Mouse (Mus musculus): ENCODE data around the gene Ppp2r3a. TPM values are rescaled to one million over a fixed set of nuclear protein-coding genes. Genes with fewer than 3 reads are reported as not detected.

The Ppp2r3a gene
- total and polyA plus RNA-seq, 2 experiments from 2014 or later: 18.6 to 37.9 TPM

DNA sequence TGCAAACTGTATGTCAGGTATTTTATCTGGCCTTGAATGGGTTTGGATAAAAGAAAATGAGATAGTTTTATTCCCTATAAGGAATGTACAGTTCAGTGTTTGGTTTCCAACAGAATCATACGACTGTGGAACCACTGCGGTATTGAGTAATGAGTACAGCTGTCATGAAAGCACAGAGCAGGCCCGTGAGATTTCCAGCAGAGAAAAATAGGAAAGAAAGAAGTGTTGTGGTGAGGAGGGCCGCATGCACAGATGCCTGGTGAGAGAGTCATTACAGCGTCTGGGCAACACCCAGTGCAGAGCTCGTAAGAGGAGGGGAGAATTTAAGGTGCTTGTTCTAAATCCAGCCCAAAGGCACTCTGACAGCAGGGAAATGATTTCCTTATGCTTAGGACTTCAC is 70.3 kb downstream of the Ppp2r3a start:
- DNase-seq (ENCODE audit: low spot score): no peak
- peaks cover 10% of the 10 kb centered on the region for H3K36me3 ChIP-seq (ENCODE audit: insufficient read depth, low read length)
- WGBS: 73% methylated on average over 6 of the region's 6 CpGs
- no peak overlapping the region for H3K9ac ChIP-seq (replicated peaks; ENCODE audit: low read length, poor library complexity, severe bottlenecking)
- no peak overlapping the region for H3K4me3 ChIP-seq (ENCODE audit: low read depth, low read length)
- H3K9me3 ChIP-seq (ENCODE audit: low read length): no peaks in the 10 kb centered on the region
- no peak overlapping the region for H3K27ac ChIP-seq (ENCODE audit: low read depth, low read length)
- H3K4me1 ChIP-seq (ENCODE audit: insufficient read depth, low read length): no peaks in the 10 kb centered on the region
- no peak overlapping the region for H3K4me2 ChIP-seq (ENCODE audit: low read depth, low read length, poor library complexity, severe bottlenecking)
- no peak for TF ChIP-seq CTCF (IDR thresholded peaks at IDR 0.05)
- no peak for ATAC-seq (ENCODE audit: low FRiP score)
- H3K27me3 ChIP-seq (ENCODE audit: insufficient read depth, low read length): no peaks in the 10 kb centered on the region

- TF ChIP-seq CTCF (IDR thresholded peaks at IDR 0.05): no peak
- no peak overlapping the region for H3K4me2 ChIP-seq (ENCODE audit: low read depth, low read length, poor library complexity, severe bottlenecking)
- H3K27me3 ChIP-seq (ENCODE audit: insufficient read depth, low read length): no peaks in the 10 kb centered on the region
- H3K9ac ChIP-seq (replicated peaks; ENCODE audit: low read length, poor library complexity, severe bottlenecking): no peak overlapping the region
- 44% methylated on average over 2 of the region's 2 CpGs for WGBS
- peaks cover 10% of the 10 kb centered on the region for H3K36me3 ChIP-seq (ENCODE audit: insufficient read depth, low read length)
- H3K4me1 ChIP-seq (ENCODE audit: insufficient read depth, low read length): no peaks in the 10 kb centered on the region
- ATAC-seq (ENCODE audit: low FRiP score) (no peak), DNase-seq (ENCODE audit: low spot score) (peak; percentile 72)
- no peak overlapping the region for H3K4me3 ChIP-seq (ENCODE audit: low read depth, low read length)
- H3K9me3 ChIP-seq (ENCODE audit: low read length): no peaks in the 10 kb centered on the region
- H3K27ac ChIP-seq (ENCODE audit: low read depth, low read length): no peak overlapping the region
These were observed 71.4 kb downstream of the Ppp2r3a start for GRCm38 (mm10) chr9:101180234-101180633.

GRCm38 (mm10) chr9:101160627-101161026 is 91.0 kb downstream of the Ppp2r3a start:
- WGBS: 93% methylated on average over 1 of the region's 1 CpGs
- H3K27me3 ChIP-seq (ENCODE audit: insufficient read depth, low read length): no peaks in the 10 kb centered on the region
- no peak overlapping the region for H3K27ac ChIP-seq (ENCODE audit: low read depth, low read length)
- no peak for TF ChIP-seq CTCF (IDR thresholded peaks at IDR 0.05)
- ATAC-seq (ENCODE audit: low FRiP score): no peak
- H3K4me3 ChIP-seq (ENCODE audit: low read depth, low read length): no peak overlapping the region
- no peaks in the 10 kb centered on the region for H3K36me3 ChIP-seq (ENCODE audit: insufficient read depth, low read length)
- H3K4me2 ChIP-seq (ENCODE audit: low read depth, low read length, poor library complexity, severe bottlenecking): no peak overlapping the region
- no peaks in the 10 kb centered on the region for H3K4me1 ChIP-seq (ENCODE audit: insufficient read depth, low read length)
- H3K9me3 ChIP-seq (ENCODE audit: low read length): no peaks in the 10 kb centered on the region
- no peak for DNase-seq (ENCODE audit: low spot score)
- no peak overlapping the region for H3K9ac ChIP-seq (replicated peaks; ENCODE audit: low read length, poor library complexity, severe bottlenecking)

DNA sequence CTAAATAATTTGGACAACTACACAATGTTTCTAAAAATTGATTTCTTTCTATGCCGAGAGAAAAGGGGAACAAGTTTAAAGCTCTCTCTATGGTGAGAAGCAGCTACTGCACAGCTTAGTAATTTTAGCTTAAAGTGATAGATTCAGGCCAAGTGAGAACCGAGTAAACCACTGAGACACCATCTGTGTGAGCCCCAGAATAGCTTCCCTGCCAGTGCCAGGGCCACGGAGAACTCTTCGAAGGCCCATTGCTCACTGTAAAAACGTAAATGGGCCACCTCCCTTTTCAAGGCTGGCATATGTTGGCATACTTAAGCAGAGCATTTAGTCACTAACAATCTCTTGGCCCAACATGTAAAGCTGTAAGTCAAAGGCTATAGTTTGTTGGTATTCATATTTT is 91.5 kb downstream of the Ppp2r3a start:
- Histone ChIP-seq H3K27me3 (ENCODE audit: insufficient read depth, low read length) (no peaks in the 10 kb centered on the region), H3K4me1 (ENCODE audit: insufficient read depth, low read length) (no peaks in the 10 kb centered on the region), H3K4me2 (ENCODE audit: low read depth, low read length, poor library complexity, severe bottlenecking) (no peak overlapping the region), H3K9me3 (ENCODE audit: low read length) (no peaks in the 10 kb centered on the region), H3K9ac (replicated peaks; ENCODE audit: low read length, poor library complexity, severe bottlenecking) (no peak overlapping the region), H3K36me3 (ENCODE audit: insufficient read depth, low read length) (no peaks in the 10 kb centered on the region), H3K4me3 (ENCODE audit: low read depth, low read length) (no peak overlapping the region), H3K27ac (ENCODE audit: low read depth, low read length) (no peak overlapping the region)
- no peak for TF ChIP-seq CTCF (IDR thresholded peaks at IDR 0.05)
- ATAC-seq (ENCODE audit: low FRiP score) (no peak), DNase-seq (ENCODE audit: low spot score) (no peak)
- 71% methylated on average over 5 of the region's 5 CpGs for WGBS

GRCm38 (mm10) chr9:101159431-101159830 is 92.2 kb downstream of the Ppp2r3a start:
- TF ChIP-seq CTCF (IDR thresholded peaks at IDR 0.05): peak; percentile 88
- Histone ChIP-seq H3K27ac (ENCODE audit: low read depth, low read length) (no peak overlapping the region), H3K9ac (replicated peaks; ENCODE audit: low read length, poor library complexity, severe bottlenecking) (no peak overlapping the region), H3K4me3 (ENCODE audit: low read depth, low read length) (no peak overlapping the region), H3K27me3 (ENCODE audit: insufficient read depth, low read length) (no peaks in the 10 kb centered on the region), H3K9me3 (ENCODE audit: low read length) (no peaks in the 10 kb centered on the region), H3K4me1 (ENCODE audit: insufficient read depth, low read length) (no peaks in the 10 kb centered on the region), H3K4me2 (ENCODE audit: low read depth, low read length, poor library complexity, severe bottlenecking) (no peak overlapping the region), H3K36me3 (ENCODE audit: insufficient read depth, low read length) (no peaks in the 10 kb centered on the region)
- no peak for ATAC-seq (ENCODE audit: low FRiP score)
- peak; percentile 76 for DNase-seq (ENCODE audit: low spot score)
- WGBS: 95% methylated on average over 1 of the region's 1 CpGs

- Histone ChIP-seq H3K27ac (ENCODE audit: low read depth, low read length) (no peak overlapping the region), H3K9ac (replicated peaks; ENCODE audit: low read length, poor library complexity, severe bottlenecking) (no peak overlapping the region), H3K4me1 (ENCODE audit: insufficient read depth, low read length) (no peaks in the 10 kb centered on the region), H3K4me2 (ENCODE audit: low read depth, low read length, poor library complexity, severe bottlenecking) (no peak overlapping the region), H3K36me3 (ENCODE audit: insufficient read depth, low read length) (no peaks in the 10 kb centered on the region), H3K27me3 (ENCODE audit: insufficient read depth, low read length) (no peaks in the 10 kb centered on the region), H3K4me3 (ENCODE audit: low read depth, low read length) (no peak overlapping the region), H3K9me3 (ENCODE audit: low read length) (no peaks in the 10 kb centered on the region)
- ATAC-seq (ENCODE audit: low FRiP score) (no peak), DNase-seq (ENCODE audit: low spot score) (peak; percentile 40)
- whole genome bisulfite sequencing: 73% methylated on average over 5 of the region's 5 CpGs
- peak; percentile 26 for TF ChIP-seq CTCF (IDR thresholded peaks at IDR 0.05)
These were observed 98.7 kb downstream of the Ppp2r3a start for GRCm38 (mm10) chr9:101152872-101153271.
